Mouse (Mus musculus) myocyte (in vitro differentiated cells): ENCODE measurements around the gene Nprl2.

Experiments
- MYOD1 ChIP-seq, 3 experiments: IDR thresholded peaks; one replicate each; pipeline ENCODE4 v1.6.1; 2011; ENCODE audit warnings: control low read depth in 2 of 3, low read depth in 2 of 3, mild to moderate bottlenecking in 2 of 3, moderate library complexity in 1 of 3; ENCODE audit not compliant: insufficient read length in 2 of 3, control insufficient read depth in 1 of 3
- MYOG ChIP-seq, 3 experiments: IDR thresholded peaks; one replicate each; pipeline ENCODE4 v1.6.1; 2011; ENCODE audit warnings: control low read depth in 2 of 3, low read depth in 2 of 3, mild to moderate bottlenecking in 2 of 3; ENCODE audit not compliant: insufficient read length in 2 of 3, control insufficient read depth in 1 of 3, insufficient read depth in 1 of 3
- POLR2A ChIP-seq: IDR thresholded peaks from one replicate; pipeline ENCODE4 v1.6.1; 2011; ENCODE audit warnings: low read depth, mild to moderate bottlenecking, control low read depth, moderate library complexity; ENCODE audit not compliant: insufficient read length

DNA sequence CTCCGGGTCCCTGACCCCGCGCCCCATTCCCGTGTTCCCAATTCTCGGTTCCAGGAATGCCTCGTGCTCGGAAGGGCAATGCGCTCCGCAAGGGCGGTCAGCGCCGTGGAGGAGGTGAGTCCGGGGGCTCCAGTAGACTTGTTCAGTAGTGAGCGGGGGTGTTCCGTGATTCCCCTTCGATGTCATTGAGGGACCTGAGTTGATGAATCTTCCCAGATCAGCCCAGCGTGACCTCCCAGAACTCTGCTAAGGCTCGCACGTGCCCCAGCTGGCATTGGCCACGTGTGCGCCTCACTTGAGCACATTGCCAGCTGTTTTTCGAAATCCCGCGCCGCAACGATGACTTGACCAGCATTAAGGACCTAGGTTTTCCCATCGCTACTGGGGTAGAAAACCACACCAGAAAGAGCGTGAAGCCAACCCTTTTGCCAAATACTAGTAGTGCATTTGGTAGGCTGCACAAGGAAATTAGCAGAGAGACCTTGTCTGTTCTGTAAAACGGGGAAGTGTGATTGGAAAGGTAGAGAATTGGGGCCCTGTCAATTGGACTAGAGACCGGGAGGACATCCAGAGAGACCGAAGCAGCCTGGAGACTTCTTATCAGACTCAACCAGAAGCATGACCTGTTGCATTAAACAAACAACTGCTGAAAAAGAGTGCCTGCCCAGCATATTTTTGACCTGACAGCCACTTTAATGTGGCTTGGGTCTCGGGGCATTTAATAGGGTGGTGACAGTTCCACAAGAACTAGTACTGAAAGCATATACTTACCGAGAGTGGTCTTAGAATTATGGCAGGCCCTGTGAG is 46.0 kb downstream of the Nprl2 start:
- TF ChIP-seq POLR2A (no peak), MYOG (IDR thresholded peaks at IDR 0.05; ENCODE audit: control insufficient read depth in 1 of 3, insufficient read depth in 1 of 3, insufficient read length in 2 of 3, low read depth in 2 of 3) (peak in 2 of 3 experiments; percentile 15 to 69), MYOD1 (IDR thresholded peaks at IDR 0.05; ENCODE audit: control insufficient read depth in 1 of 3, insufficient read length in 2 of 3, low read depth in 2 of 3) (peak in 1 of 3 experiments; percentile 36)
